Mouse (Mus musculus): ENCODE measurements around the gene Stk11.

Stk11 gene

DNA sequence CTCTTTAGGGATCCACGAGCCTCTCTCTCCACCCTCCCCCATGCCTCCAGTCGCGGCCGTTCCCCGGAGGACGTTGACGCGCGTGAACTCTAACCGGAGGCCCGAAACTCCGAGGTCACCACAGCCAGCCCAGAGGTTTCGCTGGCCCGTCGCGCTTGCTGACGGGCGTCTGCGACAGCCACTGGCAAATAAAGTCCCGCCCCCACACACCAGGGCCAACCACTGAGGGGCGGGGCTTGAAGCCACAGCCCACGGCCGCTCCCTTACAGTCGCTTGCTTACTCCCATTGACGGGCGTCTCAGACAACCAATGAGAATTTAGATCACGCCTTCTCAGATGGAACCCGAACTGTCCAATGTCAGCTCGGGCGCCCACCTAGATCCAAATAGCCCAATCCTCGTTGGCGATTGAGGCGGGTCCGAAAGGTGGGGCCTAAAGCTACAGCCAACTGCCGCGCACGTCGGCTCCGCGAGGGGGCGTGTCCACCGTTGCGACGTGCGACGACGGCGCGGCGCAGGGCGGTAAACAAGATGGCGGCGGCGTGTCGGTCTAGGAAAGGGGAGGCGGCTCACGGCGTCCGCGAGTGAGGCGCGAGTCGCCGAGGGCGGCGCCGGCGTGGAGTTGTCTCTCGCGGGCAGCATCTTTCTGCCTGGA is at the start of gene Stk11:
TSS of gene Stk11 (plus strand) at position 514 of the 654 bp plus-strand sequence.
- peak; percentile 100 for DNase-seq (ENCODE audit: low read depth)

DNA sequence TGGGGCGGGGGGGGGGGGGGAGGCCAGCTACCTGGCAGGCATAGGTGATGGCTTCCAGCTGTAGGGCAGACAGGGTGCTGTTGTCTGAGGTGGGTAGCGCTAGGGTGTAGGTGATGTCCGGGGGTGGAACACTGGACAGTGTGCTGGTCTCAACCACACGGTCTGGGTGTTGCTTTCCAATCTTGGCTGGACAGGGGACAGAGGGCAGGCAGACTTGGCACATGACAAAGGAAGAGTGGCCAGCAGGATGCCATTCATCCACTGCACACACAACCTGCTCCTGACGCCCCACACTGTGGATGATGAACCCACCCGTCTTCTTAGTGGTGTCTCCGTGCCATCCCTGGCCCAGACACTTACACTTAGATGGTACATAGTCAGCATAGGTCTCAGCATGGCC is 46.4 kb upstream of the Stk11 start:
- no peak for DNase-seq (ENCODE audit: low read depth)

GRCm38 (mm10) chr10:80069948-80070450 is 45.6 kb upstream of the Stk11 start:
- no peak for DNase-seq (ENCODE audit: low read depth)

GRCm38 (mm10) chr10:80070837-80071515 is 44.6 kb upstream of the Stk11 start:
- DNase-seq (ENCODE audit: low read depth), result no peak

DNA sequence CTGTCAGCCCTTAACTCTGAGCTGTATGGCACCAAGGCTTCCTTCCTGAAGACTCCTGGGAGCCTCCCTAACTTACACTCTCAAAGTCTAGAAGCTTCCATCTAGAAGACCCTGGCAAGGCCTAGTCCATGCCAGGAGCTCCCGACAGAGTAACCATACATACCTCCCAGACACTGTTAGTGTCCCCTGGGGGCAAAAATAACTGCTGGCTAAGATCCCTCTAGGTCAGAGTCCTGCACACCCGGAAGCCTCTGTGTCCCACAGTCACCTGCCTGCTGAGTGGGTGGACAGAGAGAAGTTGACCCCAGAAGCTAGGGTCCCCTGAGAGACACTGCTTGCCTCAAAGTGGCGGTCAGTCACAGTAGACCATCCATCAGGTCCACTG is 44.1 kb upstream of the Stk11 start:
- no peak for DNase-seq (ENCODE audit: low read depth)

- no peak for DNase-seq (ENCODE audit: low read depth)
These were observed 42.7 kb upstream of the Stk11 start for GRCm38 (mm10) chr10:80072623-80073489.

GRCm38 (mm10) chr10:80074813-80075601 is 40.6 kb upstream of the Stk11 start:
- DNase-seq (ENCODE audit: low read depth), result peak; percentile 77

DNA sequence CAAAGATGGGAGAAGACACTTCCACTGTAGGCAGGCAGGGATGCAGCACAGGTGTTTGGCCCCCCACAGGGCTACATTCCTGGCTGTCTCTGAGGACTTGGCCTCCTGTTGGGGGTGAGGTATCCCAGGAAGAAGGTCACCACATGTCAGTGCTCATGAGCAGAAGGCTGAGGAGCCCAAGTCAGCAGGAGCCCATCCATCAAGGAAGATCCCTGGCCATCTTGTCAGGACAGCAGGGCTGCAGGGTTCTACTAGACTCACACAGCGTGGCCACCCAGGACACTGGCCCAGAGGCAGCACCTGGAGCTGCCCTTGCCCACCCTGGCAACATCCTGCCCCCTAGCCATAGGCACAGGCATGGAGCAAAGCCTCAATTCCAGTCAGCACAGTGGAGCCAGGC is 39.7 kb upstream of the Stk11 start:
- DNase-seq (ENCODE audit: low read depth), result no peak

DNA sequence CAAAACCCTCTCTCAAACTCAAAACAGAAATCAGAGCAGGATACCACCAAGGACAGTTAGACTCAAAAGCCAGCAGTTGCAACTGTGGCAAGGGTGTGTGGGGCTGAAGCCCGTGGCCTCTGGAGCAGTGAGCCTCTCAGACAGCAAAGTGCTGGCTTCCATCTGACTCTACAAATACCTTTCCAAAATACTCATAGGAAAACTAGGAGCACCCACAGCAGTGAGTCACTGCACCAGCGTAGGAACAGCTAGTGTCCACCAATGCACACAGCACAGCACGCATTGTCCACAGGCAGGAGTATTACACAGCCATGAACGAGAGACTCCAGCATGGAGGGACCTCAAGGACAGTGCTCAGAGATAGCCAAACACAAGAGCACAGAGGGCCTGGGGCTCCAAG is 39.2 kb upstream of the Stk11 start:
- DNase-seq (ENCODE audit: low read depth), result no peak

DNA sequence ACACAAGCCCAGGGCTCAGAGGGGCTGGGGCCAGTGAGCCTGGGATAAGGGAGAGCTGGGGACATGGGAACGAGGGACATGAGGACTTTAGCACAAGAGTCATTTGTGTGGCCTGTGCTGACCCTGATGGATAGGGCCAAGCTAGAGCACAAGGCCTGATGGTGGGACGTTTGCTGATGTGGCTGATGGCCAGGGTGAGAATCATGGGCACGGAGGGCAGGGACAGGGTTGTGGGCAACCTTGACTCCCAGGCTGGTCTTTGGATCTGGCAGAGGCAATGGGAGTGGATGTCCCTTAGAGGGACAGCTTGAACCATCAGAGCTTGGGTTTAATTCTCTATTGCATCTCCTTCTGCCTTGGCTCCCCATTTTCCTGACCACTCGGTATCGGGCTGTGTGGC is 38.3 kb upstream of the Stk11 start:
- DNase-seq (ENCODE audit: low read depth), result no peak

- no peak for DNase-seq (ENCODE audit: low read depth)
These were observed 37.2 kb upstream of the Stk11 start for GRCm38 (mm10) chr10:80078366-80078765.

DNA sequence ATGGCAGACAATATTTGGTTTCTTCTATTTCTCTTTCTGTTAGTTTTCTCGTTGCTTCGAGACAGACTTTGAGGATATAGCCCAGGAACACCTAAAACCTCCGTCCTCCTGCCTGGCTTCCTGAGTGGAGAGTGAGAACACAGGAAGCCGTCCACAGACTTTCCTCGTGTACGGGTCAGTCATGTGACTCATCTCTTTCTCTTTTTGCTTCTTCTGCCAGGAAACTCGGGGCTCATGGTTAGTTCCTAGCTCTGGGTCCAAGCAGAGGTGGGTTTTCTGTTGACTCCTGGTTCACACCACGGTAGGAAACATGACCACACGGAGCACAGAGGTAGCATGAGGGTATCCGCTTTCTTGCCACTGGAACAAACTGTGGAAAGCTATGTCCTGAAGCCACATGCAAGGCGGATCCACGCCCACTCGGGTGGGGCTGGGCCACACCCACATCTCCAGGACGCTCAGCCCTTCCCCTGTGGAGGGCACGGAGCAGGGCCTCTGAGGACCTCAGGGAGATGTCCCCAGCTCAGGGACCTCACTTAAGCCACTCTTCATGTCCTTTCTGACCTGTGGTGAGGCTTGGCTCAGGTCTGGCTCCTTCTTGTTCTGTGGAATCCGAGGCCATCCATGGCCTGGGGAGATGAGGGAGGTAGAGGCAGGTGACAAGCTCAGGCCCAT is 35.1 kb upstream of the Stk11 start:
- no peak for DNase-seq (ENCODE audit: low read depth)

DNA sequence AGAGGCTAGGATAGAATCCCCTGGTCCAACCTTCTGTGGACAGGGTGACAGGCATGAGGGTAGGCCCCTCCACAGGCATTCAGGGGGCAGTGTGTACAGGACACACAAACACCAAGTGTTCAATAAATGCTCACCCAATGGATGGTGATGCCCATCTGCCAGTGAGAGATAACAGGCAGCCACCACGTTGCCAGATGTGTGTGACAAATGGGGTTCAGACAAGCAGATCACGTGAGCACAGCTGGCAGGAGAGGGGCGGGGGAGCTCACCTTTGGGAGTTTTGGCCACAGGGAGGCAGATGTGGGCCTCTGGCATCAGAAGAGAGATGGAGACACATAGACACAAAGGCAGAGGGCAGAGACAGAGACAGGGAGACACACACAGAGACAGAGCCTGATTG is 34.5 kb upstream of the Stk11 start:
- DNase-seq (ENCODE audit: low read depth), result no peak

- DNase-seq (ENCODE audit: low read depth), result no peak
These were observed 30.7 kb upstream of the Stk11 start for GRCm38 (mm10) chr10:80084817-80085487.

- DNase-seq (ENCODE audit: low read depth), result no peak
These were observed 28.8 kb upstream of the Stk11 start for GRCm38 (mm10) chr10:80086847-80087246.

DNA sequence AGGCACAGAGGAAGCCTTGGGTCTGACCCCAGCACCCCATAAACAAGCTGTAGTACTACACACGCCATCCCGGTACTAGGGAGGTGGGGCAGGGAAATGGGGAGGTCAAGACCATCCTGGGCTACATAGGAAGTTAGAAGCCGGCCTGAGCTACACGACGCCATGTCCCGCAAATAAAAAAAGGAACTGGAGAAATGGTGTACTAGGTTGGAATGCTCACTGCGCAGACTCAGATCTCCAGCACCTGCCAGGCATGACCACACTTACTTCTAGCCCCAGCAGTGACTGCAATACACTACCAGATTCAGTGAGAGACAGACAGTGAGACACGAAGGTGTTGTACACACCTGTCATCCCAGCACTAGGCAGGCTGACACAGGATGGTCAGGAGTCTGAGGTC is 28.1 kb upstream of the Stk11 start:
- DNase-seq (ENCODE audit: low read depth), result no peak

DNA sequence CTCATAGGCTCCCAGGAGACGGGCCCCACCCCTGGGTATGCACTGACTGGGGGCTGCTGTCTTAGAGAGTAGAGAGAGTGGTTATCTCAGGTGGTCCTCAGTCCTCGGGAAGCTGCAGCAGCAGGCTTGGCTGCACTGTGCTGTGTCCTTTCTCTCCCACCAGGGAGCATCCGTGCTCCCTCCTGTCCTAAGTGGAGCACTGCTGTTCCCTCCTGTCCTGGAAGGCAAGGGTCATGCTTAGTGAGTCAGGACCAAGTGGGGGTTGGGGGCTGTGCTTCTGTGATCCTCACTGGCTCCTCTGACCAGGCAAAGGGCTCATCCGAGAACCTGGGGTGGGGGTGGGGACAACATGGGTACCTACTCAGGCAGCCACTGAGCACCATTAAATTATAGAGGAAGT is 26.5 kb upstream of the Stk11 start:
- DNase-seq (ENCODE audit: low read depth), result no peak

DNA sequence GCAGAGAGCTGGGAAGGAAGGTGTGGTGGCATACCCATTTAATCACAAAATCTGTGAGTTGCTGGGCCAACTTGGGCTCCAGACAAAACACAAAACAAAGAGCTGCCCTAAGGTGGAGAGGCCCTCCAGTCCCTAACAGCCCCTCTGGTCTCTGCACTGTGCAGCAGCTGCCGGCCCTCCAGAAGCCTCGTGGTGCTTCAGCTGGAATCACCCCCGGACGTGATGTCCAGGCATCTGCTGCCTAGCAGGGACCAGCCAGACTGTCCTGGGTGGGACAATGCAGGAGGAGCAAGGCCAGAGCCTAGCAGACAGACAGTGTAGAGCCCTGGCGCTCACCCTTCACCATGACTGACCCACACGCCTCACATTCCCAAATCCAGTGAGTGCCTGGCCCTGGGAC is 24.1 kb upstream of the Stk11 start:
- no peak for DNase-seq (ENCODE audit: low read depth)

DNA sequence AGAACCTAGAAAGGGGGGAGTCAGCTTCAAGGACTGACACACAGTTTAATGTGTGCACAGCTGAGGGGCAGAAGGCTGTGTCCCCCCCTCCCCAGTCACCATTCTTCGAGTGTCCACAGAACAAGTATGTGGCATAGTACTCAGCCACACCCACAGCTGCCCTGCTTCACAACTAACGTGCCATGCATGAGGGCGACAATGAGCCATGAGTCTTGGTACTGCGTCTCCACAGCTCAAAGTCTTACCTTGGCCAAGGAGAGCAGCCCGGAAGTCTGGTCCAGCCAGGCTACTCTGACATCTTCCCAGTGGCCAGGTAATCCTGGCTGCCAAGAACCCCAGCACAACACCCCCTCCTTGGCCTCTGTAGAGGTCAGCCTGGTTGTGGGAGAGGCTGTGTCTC is 22.9 kb upstream of the Stk11 start:
- no peak for DNase-seq (ENCODE audit: low read depth)

DNA sequence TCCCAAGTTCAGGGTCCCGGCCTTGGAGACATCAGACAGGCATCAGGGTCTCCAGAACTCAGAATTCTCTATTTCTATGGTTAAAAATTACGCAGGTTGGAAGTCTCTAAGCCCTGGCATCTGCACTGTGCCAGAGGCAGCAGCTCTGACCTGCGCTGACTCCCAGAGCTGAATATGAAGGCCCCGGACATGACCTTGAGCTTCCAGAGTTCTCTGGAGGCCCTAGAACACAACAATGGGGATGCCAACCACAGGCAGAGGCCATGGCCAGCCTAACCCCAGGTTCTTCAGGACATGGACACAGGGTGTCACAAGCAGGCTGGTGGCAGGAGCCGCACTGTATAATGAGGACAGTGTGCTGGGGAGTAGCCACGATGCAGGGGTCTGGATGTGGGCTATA is 21.5 kb upstream of the Stk11 start:
- DNase-seq (ENCODE audit: low read depth), result no peak

- DNase-seq (ENCODE audit: low read depth), result no peak
These were observed 20.9 kb upstream of the Stk11 start for GRCm38 (mm10) chr10:80094684-80095083.

Data from c-Kit-positive CD71-negative TER-119-negative erythroid progenitor cells, embryonic 14.5 days (primary cell).